Mouse (Mus musculus): ENCODE measurements around the gene 5830473C10Rik. TPM values are rescaled to one million over a fixed set of nuclear protein-coding genes. Genes with fewer than 3 reads are reported as not detected.

5830473C10Rik gene
- polyA plus RNA-seq, 1 experiment: 0.12 TPM

DNA sequence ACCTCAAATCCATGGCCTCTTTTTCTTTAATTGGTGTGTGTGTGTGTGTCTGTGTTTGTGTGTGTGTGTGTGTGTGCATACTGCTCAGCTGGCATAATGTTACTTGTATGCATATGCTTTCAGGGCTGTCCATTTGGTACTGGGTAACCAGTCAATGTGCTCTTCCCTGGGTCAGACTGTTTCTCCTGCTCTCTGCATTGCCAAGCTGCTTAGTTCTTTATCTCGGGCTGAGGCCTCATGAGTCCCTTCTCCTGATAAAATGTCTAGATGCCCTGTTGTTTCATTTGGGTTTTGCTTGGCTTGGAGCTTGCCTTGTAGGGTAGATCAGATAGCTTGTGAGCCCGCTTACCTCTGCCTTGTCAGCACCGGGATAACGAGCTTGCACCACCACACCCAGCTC is 2.0 kb downstream of the 5830473C10Rik start:
- Histone ChIP-seq H3K4me1 (ENCODE audit: control insufficient read depth, insufficient read depth, low read length) (no peaks in the 10 kb centered on the region; the same call in 1 of the 2 replicates), H3K27me3 (ENCODE audit: control insufficient read depth, insufficient read depth, low read length) (no peaks in the 10 kb centered on the region), H3K4me3 (ENCODE audit: control insufficient read depth, low read depth, low read length) (no peak overlapping the region), H3K36me3 (ENCODE audit: control insufficient read depth, insufficient read depth, low read length) (no peaks in the 10 kb centered on the region), H3K27ac (ENCODE audit: control insufficient read depth, insufficient read depth, low read depth, low read length) (no peak overlapping the region)
- no peak for TF ChIP-seq CTCF (IDR thresholded peaks at IDR 0.05; ENCODE audit: control insufficient read depth, insufficient read depth, insufficient replicate concordance, low read depth, low read length)
- TF ChIP-seq POLR2A (IDR thresholded peaks at IDR 0.05; ENCODE audit: control insufficient read depth, low read depth, low read length): no peak

DNA sequence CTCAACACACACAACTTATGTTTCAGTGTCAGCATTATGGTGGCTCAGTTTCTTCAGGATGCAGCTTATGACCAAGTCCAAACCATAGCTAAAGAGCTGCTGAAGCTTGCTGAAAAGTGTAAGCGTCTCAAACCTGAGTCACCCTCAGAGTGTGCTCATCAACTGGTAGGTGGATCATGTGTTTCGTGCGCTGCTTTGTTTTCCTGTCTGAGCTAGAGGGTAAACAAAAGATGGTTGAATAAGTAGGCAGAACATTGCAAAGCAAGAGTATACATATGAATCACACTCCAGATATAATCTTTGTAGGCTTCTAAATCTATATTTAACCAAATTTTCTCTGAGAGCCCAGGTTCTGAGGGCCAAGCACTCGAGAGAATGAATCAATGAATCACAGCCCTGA is 3.3 kb downstream of the 5830473C10Rik start:
- Histone ChIP-seq H3K27me3 (ENCODE audit: control insufficient read depth, insufficient read depth, low read length) (no peaks in the 10 kb centered on the region), H3K4me3 (ENCODE audit: control insufficient read depth, low read depth, low read length) (no peak overlapping the region), H3K27ac (ENCODE audit: control insufficient read depth, insufficient read depth, low read depth, low read length) (no peak overlapping the region), H3K36me3 (ENCODE audit: control insufficient read depth, insufficient read depth, low read length) (no peaks in the 10 kb centered on the region), H3K4me1 (ENCODE audit: control insufficient read depth, insufficient read depth, low read length) (no peaks in the 10 kb centered on the region; the same call in 1 of the 2 replicates)
- TF ChIP-seq CTCF (IDR thresholded peaks at IDR 0.05; ENCODE audit: control insufficient read depth, insufficient read depth, insufficient replicate concordance, low read depth, low read length) (no peak), POLR2A (IDR thresholded peaks at IDR 0.05; ENCODE audit: control insufficient read depth, low read depth, low read length) (no peak)

- TF ChIP-seq CTCF (IDR thresholded peaks at IDR 0.05; ENCODE audit: control insufficient read depth, insufficient read depth, insufficient replicate concordance, low read depth, low read length) (no peak), POLR2A (IDR thresholded peaks at IDR 0.05; ENCODE audit: control insufficient read depth, low read depth, low read length) (no peak)
- no peak overlapping the region for H3K4me3 ChIP-seq (ENCODE audit: control insufficient read depth, low read depth, low read length)
- no peaks in the 10 kb centered on the region for H3K27me3 ChIP-seq (ENCODE audit: control insufficient read depth, insufficient read depth, low read length)
Observed at GRCm38 (mm10) chr5:90565205-90565604, 4.3 kb downstream of the 5830473C10Rik start.

GRCm38 (mm10) chr5:90567788-90568187 is 6.9 kb downstream of the 5830473C10Rik start:
- Histone ChIP-seq H3K4me1 (ENCODE audit: control insufficient read depth, insufficient read depth, low read length) (no peaks in the 10 kb centered on the region), H3K4me3 (ENCODE audit: control insufficient read depth, low read depth, low read length) (no peak overlapping the region), H3K36me3 (ENCODE audit: control insufficient read depth, insufficient read depth, low read length) (no peaks in the 10 kb centered on the region), H3K27me3 (ENCODE audit: control insufficient read depth, insufficient read depth, low read length) (no peaks in the 10 kb centered on the region), H3K27ac (ENCODE audit: control insufficient read depth, insufficient read depth, low read depth, low read length) (no peak overlapping the region)
- TF ChIP-seq POLR2A (IDR thresholded peaks at IDR 0.05; ENCODE audit: control insufficient read depth, low read depth, low read length) (no peak), CTCF (IDR thresholded peaks at IDR 0.05; ENCODE audit: control insufficient read depth, insufficient read depth, insufficient replicate concordance, low read depth, low read length) (no peak)

More at GRCm38 (mm10) chr5:90565205-90565604, 4.3 kb downstream of the 5830473C10Rik start:
- Histone ChIP-seq H3K36me3 (ENCODE audit: control insufficient read depth, insufficient read depth, low read length) (no peaks in the 10 kb centered on the region), H3K27ac (ENCODE audit: control insufficient read depth, insufficient read depth, low read depth, low read length) (no peak overlapping the region), H3K4me1 (ENCODE audit: control insufficient read depth, insufficient read depth, low read length) (no peaks in the 10 kb centered on the region; the same call in 1 of the 2 replicates)

DNA sequence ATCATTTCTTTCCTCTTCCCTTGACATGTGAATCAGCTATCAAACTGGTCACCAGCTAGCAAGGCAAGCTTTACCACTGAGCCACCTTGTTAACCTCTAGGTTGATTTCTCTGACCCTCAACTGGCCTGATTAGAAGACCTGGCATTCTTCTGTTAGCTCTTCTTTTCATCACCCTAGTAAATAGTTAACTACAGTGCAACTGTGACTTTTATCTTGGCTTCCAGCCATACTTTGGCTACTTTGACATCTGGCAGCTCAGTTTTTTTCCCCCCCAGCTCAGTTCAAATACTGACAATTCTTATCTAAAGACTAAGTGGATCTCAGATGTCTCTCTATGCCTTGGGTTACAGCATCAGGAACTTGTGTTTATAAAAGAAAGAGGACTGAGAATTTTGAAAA is 7.4 kb downstream of the 5830473C10Rik start:
- Histone ChIP-seq H3K27ac (ENCODE audit: control insufficient read depth, insufficient read depth, low read depth, low read length) (no peak overlapping the region), H3K36me3 (ENCODE audit: control insufficient read depth, insufficient read depth, low read length) (no peaks in the 10 kb centered on the region), H3K4me1 (ENCODE audit: control insufficient read depth, insufficient read depth, low read length) (no peaks in the 10 kb centered on the region), H3K27me3 (ENCODE audit: control insufficient read depth, insufficient read depth, low read length) (no peaks in the 10 kb centered on the region), H3K4me3 (ENCODE audit: control insufficient read depth, low read depth, low read length) (no peak overlapping the region)
- TF ChIP-seq CTCF (IDR thresholded peaks at IDR 0.05; ENCODE audit: control insufficient read depth, insufficient read depth, insufficient replicate concordance, low read depth, low read length) (no peak), POLR2A (IDR thresholded peaks at IDR 0.05; ENCODE audit: control insufficient read depth, low read depth, low read length) (no peak)

DNA sequence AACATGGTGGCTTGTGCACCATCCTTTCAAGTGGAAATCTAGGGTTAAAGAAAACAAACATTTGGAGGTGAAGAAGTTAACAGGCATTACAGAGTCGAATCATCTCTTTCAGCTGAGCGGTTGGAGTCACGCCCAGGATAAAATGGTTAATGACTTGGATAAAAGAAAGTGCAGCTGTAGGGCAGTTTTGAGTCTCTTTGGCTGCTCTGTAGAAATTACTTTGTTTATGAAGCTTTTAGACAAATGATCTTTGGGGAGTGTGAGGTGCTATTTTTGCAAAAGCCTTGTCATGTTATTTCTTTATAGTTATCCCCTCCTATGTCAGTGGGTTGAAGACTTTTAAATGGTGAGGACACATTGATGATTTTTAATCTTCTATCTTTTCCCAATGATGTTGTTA is 10.3 kb downstream of the 5830473C10Rik start:
- no peak overlapping the region for H3K4me3 ChIP-seq (ENCODE audit: control insufficient read depth, low read depth, low read length)
- TF ChIP-seq POLR2A (IDR thresholded peaks at IDR 0.05; ENCODE audit: control insufficient read depth, low read depth, low read length): no peak
- TF ChIP-seq CTCF (IDR thresholded peaks at IDR 0.05; ENCODE audit: control insufficient read depth, insufficient read depth, insufficient replicate concordance, low read depth, low read length): no peak
- H3K27me3 ChIP-seq (ENCODE audit: control insufficient read depth, insufficient read depth, low read length): no peaks in the 10 kb centered on the region
- no peaks in the 10 kb centered on the region for H3K36me3 ChIP-seq (ENCODE audit: control insufficient read depth, insufficient read depth, low read length)
- no peaks in the 10 kb centered on the region for H3K4me1 ChIP-seq (ENCODE audit: control insufficient read depth, insufficient read depth, low read length)
- no peak overlapping the region for H3K27ac ChIP-seq (ENCODE audit: control insufficient read depth, insufficient read depth, low read depth, low read length)

GRCm38 (mm10) chr5:90577751-90578150 is 16.8 kb downstream of the 5830473C10Rik start:
- no peak overlapping the region for H3K27ac ChIP-seq (ENCODE audit: control insufficient read depth, insufficient read depth, low read depth, low read length)
- no peak overlapping the region for H3K4me3 ChIP-seq (ENCODE audit: control insufficient read depth, low read depth, low read length)
- H3K4me1 ChIP-seq (ENCODE audit: control insufficient read depth, insufficient read depth, low read length): no peaks in the 10 kb centered on the region
- no peak for TF ChIP-seq CTCF (IDR thresholded peaks at IDR 0.05; ENCODE audit: control insufficient read depth, insufficient read depth, insufficient replicate concordance, low read depth, low read length)
- TF ChIP-seq POLR2A (IDR thresholded peaks at IDR 0.05; ENCODE audit: control insufficient read depth, low read depth, low read length): no peak
- H3K36me3 ChIP-seq (ENCODE audit: control insufficient read depth, insufficient read depth, low read length): no peaks in the 10 kb centered on the region
- no peaks in the 10 kb centered on the region for H3K27me3 ChIP-seq (ENCODE audit: control insufficient read depth, insufficient read depth, low read length)

GRCm38 (mm10) chr5:90579556-90579955 is 18.6 kb downstream of the 5830473C10Rik start:
- Histone ChIP-seq H3K4me1 (ENCODE audit: control insufficient read depth, insufficient read depth, low read length) (no peaks in the 10 kb centered on the region), H3K27me3 (ENCODE audit: control insufficient read depth, insufficient read depth, low read length) (no peaks in the 10 kb centered on the region), H3K27ac (ENCODE audit: control insufficient read depth, insufficient read depth, low read depth, low read length) (no peak overlapping the region), H3K4me3 (ENCODE audit: control insufficient read depth, low read depth, low read length) (no peak overlapping the region), H3K36me3 (ENCODE audit: control insufficient read depth, insufficient read depth, low read length) (no peaks in the 10 kb centered on the region)
- TF ChIP-seq CTCF (IDR thresholded peaks at IDR 0.05; ENCODE audit: control insufficient read depth, insufficient read depth, insufficient replicate concordance, low read depth, low read length) (no peak), POLR2A (IDR thresholded peaks at IDR 0.05; ENCODE audit: control insufficient read depth, low read depth, low read length) (no peak)
